Mouse (Mus musculus) MEL (cell line): ENCODE measurements around the gene Rassf1. TPM values are rescaled to one million over a fixed set of nuclear protein-coding genes. Genes with fewer than 3 reads are reported as not detected.

Experiments
- DNase-seq: peaks from one replicate; pipeline ENCODE4 v3.0.0; 2011; ENCODE audit warnings: low read depth, low spot score
- H3K27ac ChIP-seq: 2 replicates; pipeline ENCODE4 v1.5.1; 2012; ENCODE audit warnings: low read depth, mild to moderate bottlenecking, control low read depth, low read length, moderate library complexity; ENCODE audit not compliant: control insufficient read depth
- H3K27me3 ChIP-seq, 2 experiments: fragments of 150-350 bp in 1 of 2; sonication (generic) in 1 of 2; 2 replicates each; pipeline ENCODE4 v1.6.1; 2012; ENCODE audit warnings: low read length in 2 of 2, mild to moderate bottlenecking in 2 of 2, improper control_type of control experiment in 1 of 2, moderate library complexity in 1 of 2; ENCODE audit not compliant: insufficient read depth in 2 of 2, control insufficient read depth in 1 of 2
- H3K36me3 ChIP-seq, 2 experiments: 2 replicates each; pipeline ENCODE4 v1.6.1; 2012 to 2014; ENCODE audit warnings: low read length in 2 of 2, improper control_type of control experiment in 1 of 2, inconsistent platforms in 1 of 2, mild to moderate bottlenecking in 1 of 2; ENCODE audit not compliant: insufficient read depth in 2 of 2, control insufficient read depth in 1 of 2
- H3K4me1 ChIP-seq, 2 experiments: fragments of 150-350 bp in 1 of 2; sonication (generic) in 1 of 2; 2 replicates each; pipeline ENCODE4 v1.6.1; 2012; ENCODE audit warnings: low read length in 2 of 2, improper control_type of control experiment in 1 of 2, mild to moderate bottlenecking in 1 of 2; ENCODE audit not compliant: insufficient read depth in 2 of 2, control insufficient read depth in 1 of 2
- H3K4me3 ChIP-seq, 2 experiments: fragments of 150-350 bp in 1 of 2; sonication (generic) in 1 of 2; 2 replicates each; pipeline ENCODE4 v1.5.1; 2012; ENCODE audit warnings: low read depth in 2 of 2, low read length in 2 of 2, mild to moderate bottlenecking in 2 of 2, moderate library complexity in 2 of 2, control low read depth in 1 of 2, improper control_type of control experiment in 1 of 2; ENCODE audit not compliant: control insufficient read depth in 1 of 2, insufficient read depth in 1 of 2
- H3K79me2 ChIP-seq: 2 replicates; pipeline ENCODE4 v1.6.1; 2012; ENCODE audit warnings: mild to moderate bottlenecking, low read length, moderate library complexity; ENCODE audit not compliant: control insufficient read depth, poor library complexity, insufficient read depth
- H3K9ac ChIP-seq: 2 replicates; pipeline ENCODE4 v1.6.1; 2012; ENCODE audit warnings: low read depth, mild to moderate bottlenecking, control low read depth, low read length, moderate library complexity; ENCODE audit not compliant: control insufficient read depth, poor library complexity, severe bottlenecking
- H3K9me3 ChIP-seq: fragments of 150-350 bp; sonication (generic); replicated peaks from 2 replicates; pipeline ENCODE4 v1.6.1; 2012; ENCODE audit warnings: mild to moderate bottlenecking, low read length, improper control_type of control experiment, moderate library complexity; ENCODE audit not compliant: insufficient read depth
- CHD1 ChIP-seq: IDR thresholded peaks from 2 replicates; pipeline ENCODE4 v1.6.1; 2012; ENCODE audit warnings: low read depth, mild to moderate bottlenecking, inconsistent platforms, low read length, improper control_type of control experiment
- CHD2 ChIP-seq: IDR thresholded peaks from 2 replicates; pipeline ENCODE4 v1.6.1; 2011; ENCODE audit warnings: low read length, improper control_type of control experiment
- CTCF ChIP-seq, 3 experiments: IDR thresholded peaks in 2 of 3; conservative IDR thresholded peaks in 1 of 3; 2 replicates each; pipeline ENCODE4 v1.5.1; 2011 to 2012; ENCODE audit warnings: low read length in 3 of 3, low read depth in 2 of 3, mild to moderate bottlenecking in 2 of 3, improper control_type of control experiment in 1 of 3, inconsistent platforms in 1 of 3, mixed read lengths in 1 of 3, moderate library complexity in 1 of 3; ENCODE audit not compliant: control insufficient read depth in 1 of 3, insufficient read depth in 1 of 3, poor library complexity in 1 of 3, severe bottlenecking in 1 of 3
- ELF1 ChIP-seq: IDR thresholded peaks from 2 replicates; pipeline ENCODE4 v1.6.1; 2014; ENCODE audit warnings: low read depth, mild to moderate bottlenecking, inconsistent platforms, low read length, improper control_type of control experiment, moderate library complexity
- EP300 ChIP-seq, 2 experiments: IDR thresholded peaks; 2 replicates each; pipeline ENCODE4 v1.6.1; 2011; ENCODE audit warnings: improper control_type of control experiment in 2 of 2, low read length in 2 of 2, low read depth in 1 of 2, mild to moderate bottlenecking in 1 of 2
- GABPA ChIP-seq: IDR thresholded peaks from 2 replicates; pipeline ENCODE4 v1.6.1; 2012; ENCODE audit warnings: low read depth, mild to moderate bottlenecking, inconsistent platforms, low read length, improper control_type of control experiment, moderate library complexity
- GATA1 ChIP-seq: IDR thresholded peaks from 2 replicates; pipeline ENCODE4 v1.6.1; 2011; ENCODE audit warnings: low read depth, low read length, improper control_type of control experiment
- HCFC1 ChIP-seq: IDR thresholded peaks from 2 replicates; pipeline ENCODE4 v1.6.1; 2012; ENCODE audit warnings: low read depth, mild to moderate bottlenecking, inconsistent platforms, low read length, improper control_type of control experiment, moderate library complexity
- JUND ChIP-seq: IDR thresholded peaks from 2 replicates; pipeline ENCODE4 v1.6.1; 2011; ENCODE audit warnings: low read depth, mild to moderate bottlenecking, improper control_type of control experiment, low read length
- MAX ChIP-seq: IDR thresholded peaks from 2 replicates; pipeline ENCODE4 v1.6.1; 2011; ENCODE audit warnings: low read length, improper control_type of control experiment
- MAZ ChIP-seq: IDR thresholded peaks from 2 replicates; pipeline ENCODE4 v1.6.1; 2012; ENCODE audit warnings: low read depth, mild to moderate bottlenecking, inconsistent platforms, low read length, improper control_type of control experiment
- MXI1 ChIP-seq: IDR thresholded peaks from 2 replicates; pipeline ENCODE4 v1.6.1; 2011; ENCODE audit warnings: mild to moderate bottlenecking, low read depth, low read length, improper control_type of control experiment
- NRF1 ChIP-seq: IDR thresholded peaks from 2 replicates; pipeline ENCODE4 v1.6.1; 2014; ENCODE audit warnings: low read depth, mild to moderate bottlenecking, inconsistent platforms, low read length, improper control_type of control experiment, moderate library complexity; ENCODE audit not compliant: poor library complexity, insufficient read depth, severe bottlenecking
- POLR2A ChIP-seq, 2 experiments: IDR thresholded peaks; 2 replicates each; pipeline ENCODE4 v1.6.1; 2011 to 2012; ENCODE audit warnings: low read length in 2 of 2, mild to moderate bottlenecking in 2 of 2, control low read depth in 1 of 2, improper control_type of control experiment in 1 of 2, low read depth in 1 of 2, moderate library complexity in 1 of 2; ENCODE audit not compliant: control insufficient read depth in 1 of 2, insufficient read depth in 1 of 2, poor library complexity in 1 of 2
- POLR2AphosphoS2 ChIP-seq: IDR thresholded peaks from 2 replicates; pipeline ENCODE4 v1.6.1; 2011; ENCODE audit warnings: low read length, improper control_type of control experiment
- POLR2AphosphoS5 ChIP-seq: IDR thresholded peaks from 2 replicates; pipeline ENCODE4 v1.6.1; 2012; ENCODE audit warnings: low read depth, borderline replicate concordance, mild to moderate bottlenecking, inconsistent platforms, low read length, moderate library complexity, mixed read lengths
- RAD21 ChIP-seq: IDR thresholded peaks from 2 replicates; pipeline ENCODE4 v1.6.1; 2011; ENCODE audit warnings: mild to moderate bottlenecking, low read depth, low read length, improper control_type of control experiment
- RCOR1 ChIP-seq: IDR thresholded peaks from 2 replicates; pipeline ENCODE4 v1.6.1; 2012; ENCODE audit warnings: low read depth, mild to moderate bottlenecking, inconsistent platforms, low read length, improper control_type of control experiment
- SMC3 ChIP-seq: IDR thresholded peaks from 2 replicates; pipeline ENCODE4 v1.6.1; 2011; ENCODE audit warnings: low read depth, low read length, improper control_type of control experiment
- TAL1 ChIP-seq: IDR thresholded peaks from 2 replicates; pipeline ENCODE4 v1.6.1; 2012; ENCODE audit warnings: mild to moderate bottlenecking, inconsistent platforms, low read length, moderate library complexity, mixed read lengths
- TBP ChIP-seq: IDR thresholded peaks from 2 replicates; pipeline ENCODE4 v1.8.0; 2011; ENCODE audit warnings: low read depth, low read length, improper control_type of control experiment
- TCF12 ChIP-seq: IDR thresholded peaks from 2 replicates; pipeline ENCODE4 v1.6.1; 2014; ENCODE audit warnings: low read depth, mild to moderate bottlenecking, inconsistent platforms, low read length, improper control_type of control experiment, moderate library complexity
- UBTF ChIP-seq: IDR thresholded peaks from 2 replicates; pipeline ENCODE4 v1.6.1; 2012; ENCODE audit warnings: low read depth, mild to moderate bottlenecking, inconsistent platforms, low read length, improper control_type of control experiment, moderate library complexity, borderline replicate concordance; ENCODE audit not compliant: insufficient read depth
- ZC3H11A ChIP-seq: IDR thresholded peaks from 2 replicates; pipeline ENCODE4 v1.6.1; 2012; ENCODE audit warnings: low read depth, mild to moderate bottlenecking, inconsistent platforms, low read length, improper control_type of control experiment
- ZNF384 ChIP-seq: IDR thresholded peaks from 2 replicates; pipeline ENCODE4 v1.6.1; 2012; ENCODE audit warnings: low read depth, mild to moderate bottlenecking, inconsistent platforms, low read length, improper control_type of control experiment
- polyA plus RNA-seq, 2 experiments: library from polyadenylated mRNA; stranded (reverse) in 1 of 2; unstranded in 1 of 2; fragments of >175 nt in 1 of 2; fragments of >200 nt in 1 of 2; gene quantifications; 2 replicates each; pipeline versions ENCODE4 v1.2.1 to v1.2.4; 2012; ENCODE audit warnings: low replicate concordance in 2 of 2, low read depth in 1 of 2; ENCODE audit not compliant: insufficient read length in 2 of 2, insufficient read depth in 1 of 2, missing spikeins in 1 of 2
- total RNA-seq: library from RNA; depleted of rRNA; stranded (reverse); fragments of 300-350 nt; gene quantifications from 2 replicates; pipeline ENCODE4 v1.2.3, GENCODE M21; 2012

Gene Rassf1
- total and polyA plus RNA-seq, 3 experiments = 48.0 to 56.9 TPM; not detected in 1

DNA sequence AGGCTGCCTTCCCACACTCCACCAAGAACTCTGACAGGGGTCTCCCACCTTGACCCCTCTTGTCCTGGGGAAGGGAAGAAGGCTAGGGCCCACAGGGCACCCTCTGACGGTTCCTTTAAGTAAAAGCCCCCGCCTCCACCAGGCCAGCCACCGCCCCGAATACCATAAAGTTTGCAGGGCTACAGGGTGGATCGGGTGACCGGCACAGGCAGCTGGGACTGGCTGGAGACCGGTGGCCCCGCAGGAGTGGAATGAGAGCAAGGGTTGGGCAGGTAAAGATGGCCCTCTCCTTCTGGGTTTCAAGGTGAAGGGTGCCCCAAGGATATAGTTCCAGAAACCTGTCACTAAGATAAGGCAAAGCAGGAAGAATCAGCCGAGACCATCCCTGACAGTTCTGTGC, 55.2 kb downstream of the Rassf1 start:
- Histone ChIP-seq H3K36me3 (peaks cover 0 to 10% of the 10 kb centered on the region in 2 experiments; a peak in 2 of 4 replicates), H3K4me1 (peaks cover 0 to 27% of the 10 kb centered on the region in 2 experiments; a peak in 3 of 4 replicates), H3K27me3 (no peaks in the 10 kb centered on the region), H3K27ac (no peak overlapping the region), H3K4me3 (no peak overlapping the region), H3K9ac (no peak overlapping the region), H3K79me2 (no peaks in the 10 kb centered on the region; the same call in 1 of the 2 replicates), H3K9me3 (no peaks in the 10 kb centered on the region)
- TF ChIP-seq ZC3H11A = no peak
- TF ChIP-seq RCOR1 = no peak
- no peak for TF ChIP-seq UBTF
- no peak for TF ChIP-seq JUND
- no peak for TF ChIP-seq POLR2A (IDR thresholded peaks at IDR 0.05; ENCODE audit: control insufficient read depth in 1 of 2, insufficient read depth in 1 of 2, low read depth in 1 of 2, low read length in 2 of 2, poor library complexity in 1 of 2)
- TF ChIP-seq MXI1 = no peak
- no peak for TF ChIP-seq EP300 (IDR thresholded peaks at IDR 0.05; ENCODE audit: low read depth in 1 of 2, low read length in 2 of 2)
- no peak for TF ChIP-seq NRF1
- no peak for TF ChIP-seq MAX
- TF ChIP-seq GABPA = no peak
- TF ChIP-seq RAD21 = no peak
- no peak for DNase-seq

GRCm38 (mm10) chr9:107607036-107607435, 55.7 kb downstream of the Rassf1 start:
- Histone ChIP-seq H3K79me2 (no peaks in the 10 kb centered on the region; the same call in 1 of the 2 replicates), H3K27me3 (no peaks in the 10 kb centered on the region), H3K9ac (no peak overlapping the region), H3K9me3 (no peaks in the 10 kb centered on the region), H3K4me3 (no peak overlapping the region), H3K27ac (no peak overlapping the region), H3K36me3 (peaks cover 0 to 14% of the 10 kb centered on the region in 2 experiments; a peak in 2 of 4 replicates), H3K4me1 (peaks cover 2 to 29% of the 10 kb centered on the region in 2 experiments; a peak in 3 of 4 replicates)
- TF ChIP-seq TCF12 (no peak), POLR2AphosphoS5 (no peak), RAD21 (no peak), POLR2AphosphoS2 (no peak), HCFC1 (no peak), RCOR1 (no peak), ZNF384 (no peak), TBP (no peak), UBTF (no peak), MAZ (no peak), CHD2 (no peak), GATA1 (no peak), TAL1 (no peak), ZC3H11A (no peak), POLR2A (IDR thresholded peaks at IDR 0.05; ENCODE audit: control insufficient read depth in 1 of 2, insufficient read depth in 1 of 2, low read depth in 1 of 2, low read length in 2 of 2, poor library complexity in 1 of 2) (no peak), CHD1 (no peak), CTCF (IDR thresholded peaks at IDR 0.05 in 2 of 3, conservative IDR thresholded peaks at IDR 0.05 in 1 of 3; ENCODE audit: control insufficient read depth in 1 of 3, insufficient read depth in 1 of 3, low read depth in 2 of 3, low read length in 3 of 3, poor library complexity in 1 of 3, severe bottlenecking in 1 of 3) (no peak), ELF1 (no peak), NRF1 (no peak), SMC3 (no peak)
- no peak for DNase-seq
